ENCODE assay signal across 8 mouse cellular contexts in the genomic region with DNA sequence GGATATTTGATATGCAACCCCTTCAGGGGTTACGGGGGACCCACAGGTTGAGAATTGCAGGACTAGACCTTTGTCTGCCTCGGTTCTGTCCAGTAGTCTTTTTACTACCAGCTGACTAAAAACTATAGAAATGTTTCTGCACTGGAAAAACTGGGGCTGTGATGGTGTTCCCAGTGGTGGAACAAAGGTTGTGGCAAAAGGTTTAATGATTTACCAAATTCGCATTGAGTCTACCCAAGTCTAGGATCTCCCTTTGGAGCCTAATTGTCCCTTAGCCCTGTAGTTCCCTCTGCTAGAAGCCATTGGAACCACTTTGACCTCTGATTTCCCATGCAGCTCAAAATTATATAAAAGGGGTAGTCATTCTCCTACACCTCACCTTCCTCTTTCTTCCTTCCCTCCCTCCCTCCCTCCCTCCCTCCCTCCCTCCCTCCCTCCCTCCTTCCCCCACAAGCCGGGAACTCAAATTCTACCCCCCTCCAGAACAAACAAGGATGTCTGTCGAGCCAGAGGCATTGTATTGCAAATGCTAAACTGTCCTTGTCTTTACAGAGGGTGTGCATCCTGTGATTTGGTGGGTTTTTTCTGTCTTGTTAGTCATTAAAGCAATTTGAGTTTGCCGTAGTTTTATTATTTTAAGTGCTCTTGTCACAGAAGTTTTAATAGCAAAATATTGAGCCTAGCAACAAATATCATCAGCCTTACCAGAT. TPM values are rescaled to one million over a fixed set of nuclear protein-coding genes. Genes with fewer than 3 reads are reported as not detected.
A peak's percentile ranks its signal among the peaks of the same experiment; 100 is the strongest.
DNase-seq lines count a peak whose midpoint lies in the region; ATAC-seq and TF ChIP-seq lines count a peak whose summit lies in the region.

No protein-coding gene starts in this region.

- WGBS in forebrain, postnatal 0 days, result 15% methylated on average over 5 of the region's 6 CpGs
- 23% methylated on average over 6 of the region's 6 CpGs for WGBS in liver, embryonic 11.5 days

- peak overlapping the region; percentile 96 for H3K9ac ChIP-seq in forebrain, postnatal 0 days
- H3K9ac ChIP-seq in liver, embryonic 11.5 days (ENCODE audit: low read depth, low read length), result peak overlapping the region; percentile 55; the same call in 1 of the 2 replicates

- TF ChIP-seq CTCF in forebrain, postnatal 0 days (IDR thresholded peaks at IDR 0.05; ENCODE audit: low read depth), result no peak

- H3K4me1 ChIP-seq in megakaryocyte, embryonic 14.5 days, result peaks cover 39% of the 10 kb centered on the region
- H3K4me1 ChIP-seq in forebrain, postnatal 0 days (ENCODE audit: insufficient read depth), result peaks cover 10% of the 10 kb centered on the region
- H3K4me1 ChIP-seq in liver, embryonic 11.5 days (replicated peaks; ENCODE audit: control insufficient read depth, insufficient read depth, low read length), result peaks cover 10% of the 10 kb centered on the region; the same call in 1 of the 2 replicates

- DNase-seq in forebrain, postnatal 0 days, result no peak
- peak; percentile 31 for DNase-seq in liver, embryonic 11.5 days (ENCODE audit: low spot score)
- DNase-seq in yolk sac, embryonic 10.5 days (ENCODE audit: low spot score), result peak; percentile 56
- no peak for DNase-seq in urinary bladder, postnatal 36 days (ENCODE audit: low spot score in 2 of 2)
- DNase-seq in cerebellum, adult 18-20 months, result no peak
- DNase-seq in lung, adult 18-20 months, result no peak

- no peak for ATAC-seq in megakaryocyte, adult 5-6 weeks (ENCODE audit: poor library complexity, severe bottlenecking)
- ATAC-seq in forebrain, postnatal 0 days, result no peak
- ATAC-seq in liver, embryonic 11.5 days (replicated peaks; ENCODE audit: low FRiP score), result no peak

- H3K4me2 ChIP-seq in forebrain, postnatal 0 days (ENCODE audit: low read depth), result peak overlapping the region; percentile 68
- H3K4me2 ChIP-seq in liver, embryonic 11.5 days, result peak overlapping the region; percentile 90

- peak overlapping the region; percentile 97 for H3K4me3 ChIP-seq in megakaryocyte, embryonic 14.5 days (replicated peaks)
- peak overlapping the region; percentile 96 for H3K4me3 ChIP-seq in forebrain, postnatal 0 days (ENCODE audit: low read depth, low read length)
- H3K4me3 ChIP-seq in liver, embryonic 11.5 days (ENCODE audit: low read depth, low read length), result peak overlapping the region; percentile 94

- no peak overlapping the region for H3K27ac ChIP-seq in forebrain, postnatal 0 days (ENCODE audit: low read depth, low read length)
- no peak overlapping the region for H3K27ac ChIP-seq in liver, embryonic 11.5 days (ENCODE audit: low read depth, low read length)

- no peaks in the 10 kb centered on the region for H3K27me3 ChIP-seq in megakaryocyte, embryonic 14.5 days (replicated peaks)
- no peaks in the 10 kb centered on the region for H3K27me3 ChIP-seq in forebrain, postnatal 0 days (ENCODE audit: insufficient read depth, low read length)
- no peaks in the 10 kb centered on the region for H3K27me3 ChIP-seq in liver, embryonic 11.5 days (replicated peaks; ENCODE audit: control insufficient read depth, insufficient read depth, low read length)

- peaks cover 13% of the 10 kb centered on the region for H3K36me3 ChIP-seq in megakaryocyte, embryonic 14.5 days (replicated peaks; ENCODE audit: low read length)
- no peaks in the 10 kb centered on the region for H3K36me3 ChIP-seq in forebrain, postnatal 0 days (ENCODE audit: insufficient read depth)
- H3K36me3 ChIP-seq in liver, embryonic 11.5 days (ENCODE audit: control insufficient read depth, insufficient read depth, low read length), result peaks cover 7% of the 10 kb centered on the region; the same call in 1 of the 2 replicates

- no peaks in the 10 kb centered on the region for H3K9me3 ChIP-seq in megakaryocyte, embryonic 14.5 days
- H3K9me3 ChIP-seq in forebrain, postnatal 0 days (ENCODE audit: low read length), result no peaks in the 10 kb centered on the region
- H3K9me3 ChIP-seq in liver, embryonic 11.5 days (ENCODE audit: control insufficient read depth, low read length), result no peaks in the 10 kb centered on the region

RNA-seq across cellular contexts. Expression of gene Glud1, which starts 2.0 kb away (rescaled TPM):
- 26.7 and 46.8 TPM in 2 replicates for polyA plus RNA-seq in megakaryocyte, embryonic 14.5 days (2012; ENCODE audit: insufficient read depth, low replicate concordance)
- 362 and 395 TPM in 2 replicates for total RNA-seq in megakaryocyte, adult 5-6 weeks (2015)
- total RNA-seq in megakaryocyte, adult 5-6 weeks (2017), result 294 and 308 TPM in 2 replicates
- 179 and 182 TPM in 2 replicates for total RNA-seq in forebrain, postnatal 0 days (2014; rRNA removed)
- 96.4 and 114 TPM in 2 replicates for polyA plus RNA-seq in forebrain, postnatal 0 days (2015; fragmentation: Nextera tagmentation; extraction: Ambion mirVana)
- polyA plus RNA-seq in liver, embryonic 11.5 days (2014; fragmentation: Nextera tagmentation; extraction: Ambion mirVana), result 182 and 192 TPM in 2 replicates

RNA-seq across cellular contexts. Expression of gene Shld2, which starts 2.2 kb away (rescaled TPM):
- 2.9 TPM in 1 of 2 replicates, not detected in the other for polyA plus RNA-seq in megakaryocyte, embryonic 14.5 days (2012; ENCODE audit: insufficient read depth, low replicate concordance)
- 11.5 and 13.4 TPM in 2 replicates for total RNA-seq in megakaryocyte, adult 5-6 weeks (2015)
- 12.9 and 14.6 TPM in 2 replicates for total RNA-seq in megakaryocyte, adult 5-6 weeks (2017)
- total RNA-seq in forebrain, postnatal 0 days (2014; rRNA removed), result 6.3 and 22.0 TPM in 2 replicates
- polyA plus RNA-seq in forebrain, postnatal 0 days (2015; fragmentation: Nextera tagmentation; extraction: Ambion mirVana), result 4.9 and 7.6 TPM in 2 replicates
- polyA plus RNA-seq in liver, embryonic 11.5 days (2014; fragmentation: Nextera tagmentation; extraction: Ambion mirVana), result 10.5 and 15.4 TPM in 2 replicates

RNA-seq across cellular contexts. Expression of gene Fam25c, which starts 42.7 kb away (rescaled TPM):
- not detected in 2 replicates for polyA plus RNA-seq in megakaryocyte, embryonic 14.5 days (2012; ENCODE audit: insufficient read depth, low replicate concordance)
- not detected in 2 replicates for total RNA-seq in megakaryocyte, adult 5-6 weeks (2015)
- not detected in 2 replicates for total RNA-seq in megakaryocyte, adult 5-6 weeks (2017)
- not detected in 2 replicates for total RNA-seq in forebrain, postnatal 0 days (2014; rRNA removed)
- not detected in 2 replicates for polyA plus RNA-seq in forebrain, postnatal 0 days (2015; fragmentation: Nextera tagmentation; extraction: Ambion mirVana)
- 0.66 TPM in 1 of 2 replicates, not detected in the other for polyA plus RNA-seq in liver, embryonic 11.5 days (2014; fragmentation: Nextera tagmentation; extraction: Ambion mirVana)

Comparison
In these comparisons a context has a peak if more than half of its experiments do, and no peak if none do; other contexts are left out.
1. DNase-seq: peak in liver, embryonic 11.5 days (single experiment) and yolk sac, embryonic 10.5 days (single experiment); none in forebrain, postnatal 0 days (single experiment), urinary bladder, postnatal 36 days (0 of 2), cerebellum, adult 18-20 months (0 of 2) and lung, adult 18-20 months (0 of 2).
2. Peak in every context shown above with its lines, with median percentiles within 50 percentile points of each other: H3K4me3 ChIP-seq.